Mouse (Mus musculus) neural tube, embryonic 14.5 days (tissue): ENCODE measurements around the gene Dbp. TPM values are rescaled to one million over a fixed set of nuclear protein-coding genes. Genes with fewer than 3 reads are reported as not detected.

Experiments used
- ATAC-seq: fragments of 200-750 bp; cut with Nextera tagmentation; 2 replicates; pipeline ENCODE4 v1.8.0; 2017; ENCODE audit warnings: low read depth, mild to moderate bottlenecking, moderate TSS enrichment, moderate library complexity
- H3K27ac ChIP-seq: fragments of 300-500 bp; sonication (generic); 2 replicates; pipeline ENCODE4 v1.5.1; 2014; ENCODE audit warnings: low read depth, mild to moderate bottlenecking, control low read depth, low read length, moderate library complexity, mixed read lengths
- H3K27me3 ChIP-seq: fragments of 300-500 bp; sonication (generic); 2 replicates; pipeline ENCODE4 v1.6.1; 2014; ENCODE audit warnings: low read length; ENCODE audit not compliant: control insufficient read depth, insufficient read depth
- H3K36me3 ChIP-seq: fragments of 300-500 bp; sonication (generic); 2 replicates; pipeline ENCODE4 v1.6.1; 2014; ENCODE audit warnings: low read length, mixed read lengths; ENCODE audit not compliant: control insufficient read depth, insufficient read depth
- H3K4me1 ChIP-seq: fragments of 300-500 bp; sonication (generic); 2 replicates; pipeline ENCODE4 v1.6.1; 2014; ENCODE audit warnings: low read length; ENCODE audit not compliant: control insufficient read depth, insufficient read depth
- H3K4me2 ChIP-seq: fragments of 300-500 bp; sonication (generic); 2 replicates; pipeline ENCODE4 v1.6.1; 2014; ENCODE audit warnings: mild to moderate bottlenecking, low read depth, low read length, control low read depth
- H3K4me3 ChIP-seq: fragments of 300-500 bp; sonication (generic); 2 replicates; pipeline ENCODE4 v1.5.1; 2014; ENCODE audit warnings: low read depth, low read length, control low read depth, mixed read lengths
- H3K9ac ChIP-seq: fragments of 300-500 bp; sonication (generic); replicated peaks from 2 replicates; pipeline ENCODE4 v1.6.1; 2014; ENCODE audit warnings: low read depth, mild to moderate bottlenecking, control low read depth, low read length, mixed read lengths
- H3K9me3 ChIP-seq: fragments of 300-500 bp; sonication (generic); 2 replicates; pipeline ENCODE4 v1.6.1; 2016; ENCODE audit warnings: low read length; ENCODE audit not compliant: control insufficient read depth
- WGBS: fragments of 180-500 bp; shearing (Covaris S2); extraction: QIAGEN DNeasy Blood & Tissue Kit; methylation state at CpG from one replicate; pipeline ENCODE4 v1.1.7; 2014; 5-methylcytosine and 5-hydroxymethylcytosine counted together
- polyA plus RNA-seq: library from polyadenylated mRNA; unstranded; fragments of >200 nt; fragmentation: Nextera tagmentation; extraction: Ambion mirVana; gene quantifications from 2 replicates; pipeline ENCODE4 v1.2.1, GENCODE M21; 2014

Gene Dbp
- polyA plus RNA-seq, 1 experiment from 2014 or later, result 2.5 TPM

- H3K36me3 ChIP-seq, result peaks cover 25% of the 10 kb centered on the region
- H3K9me3 ChIP-seq, result no peaks in the 10 kb centered on the region
- H3K9ac ChIP-seq, result peak overlapping the region; percentile 66
- peak overlapping the region; percentile 60 for H3K4me2 ChIP-seq
- no peak overlapping the region for H3K27ac ChIP-seq
- no peaks in the 10 kb centered on the region; the same call in 1 of the 2 replicates for H3K27me3 ChIP-seq
- WGBS, result 83% methylated on average over 10 of the region's 10 CpGs
- peaks cover 34% of the 10 kb centered on the region for H3K4me1 ChIP-seq
- ATAC-seq, result no peak
- peak overlapping the region; percentile 58; the same call in 1 of the 2 replicates for H3K4me3 ChIP-seq
These were observed 14.3 kb downstream of the Dbp start for GRCm38 (mm10) chr7:45719180-45719579.

DNA sequence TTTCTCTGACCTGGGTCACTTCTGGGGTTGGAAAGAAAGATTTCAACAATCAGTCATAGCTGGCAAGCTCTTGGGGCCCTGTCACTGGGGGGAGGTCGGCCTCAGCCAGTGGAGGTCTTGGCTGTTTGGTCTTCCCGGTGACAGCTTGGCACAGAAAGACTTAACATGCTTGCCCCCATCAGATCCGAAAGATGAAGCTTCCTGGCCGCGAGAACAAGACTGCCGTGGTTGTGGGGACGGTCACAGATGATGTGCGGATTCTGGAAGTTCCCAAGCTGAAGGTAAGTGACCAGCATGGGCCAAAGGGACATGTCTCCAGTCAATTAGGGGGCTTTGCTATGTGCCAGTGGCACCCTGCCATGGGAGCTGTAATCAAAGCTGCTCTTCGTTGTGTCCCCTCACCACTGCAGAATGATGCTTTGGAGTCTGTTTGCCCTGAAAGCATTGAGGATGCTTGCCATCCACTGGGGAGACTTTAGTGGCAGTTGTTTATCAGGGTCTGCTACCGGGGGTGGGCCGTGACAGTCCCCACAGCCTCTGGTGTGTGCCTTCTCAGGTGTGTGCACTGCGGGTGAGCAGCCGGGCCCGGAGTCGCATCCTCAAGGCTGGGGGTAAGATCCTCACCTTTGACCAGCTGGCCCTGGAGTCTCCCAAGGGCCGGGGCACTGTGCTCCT, 15.0 kb downstream of the Dbp start:
- H3K4me2 ChIP-seq, result no peak overlapping the region
- no peaks in the 10 kb centered on the region for H3K9me3 ChIP-seq
- H3K4me1 ChIP-seq, result peaks cover 29% of the 10 kb centered on the region
- no peak overlapping the region for H3K4me3 ChIP-seq
- ATAC-seq, result no peak
- no peak overlapping the region for H3K27ac ChIP-seq
- peaks cover 31% of the 10 kb centered on the region for H3K36me3 ChIP-seq
- 95% methylated on average over 15 of the region's 16 CpGs for WGBS
- H3K9ac ChIP-seq, result no peak overlapping the region
- no peaks in the 10 kb centered on the region; the same call in 1 of the 2 replicates for H3K27me3 ChIP-seq

GRCm38 (mm10) chr7:45720413-45721233, 15.7 kb downstream of the Dbp start, which contains the start of gene Fam83e:
TSS of gene Fam83e (plus strand) at chr7:45721212.
- no peak for ATAC-seq
- Histone ChIP-seq H3K27me3 (no peaks in the 10 kb centered on the region), H3K27ac (no peak within 1 kb of the TSS), H3K4me2 (no peak within 1 kb of the TSS), H3K9ac (no peak within 1 kb of the TSS), H3K4me3 (no peak within 1 kb of the TSS), H3K4me1 (peaks cover 26% of the 10 kb centered on the region), H3K9me3 (no peaks in the 10 kb centered on the region), H3K36me3 (peaks cover 38% of the 10 kb centered on the region)
- WGBS, result 85% methylated on average over 12 of the region's 14 CpGs

- peaks cover 39% of the 10 kb centered on the region for H3K36me3 ChIP-seq
- 88% methylated on average over 7 of the region's 7 CpGs for WGBS
- no peak overlapping the region for H3K27ac ChIP-seq
- H3K9ac ChIP-seq, result no peak overlapping the region
- H3K9me3 ChIP-seq, result no peaks in the 10 kb centered on the region
- H3K4me1 ChIP-seq, result peaks cover 20% of the 10 kb centered on the region
- H3K4me2 ChIP-seq, result no peak overlapping the region
- H3K27me3 ChIP-seq, result no peaks in the 10 kb centered on the region
- no peak overlapping the region for H3K4me3 ChIP-seq
- ATAC-seq, result no peak
These were observed 16.3 kb downstream of the Dbp start for GRCm38 (mm10) chr7:45721234-45721571.

DNA sequence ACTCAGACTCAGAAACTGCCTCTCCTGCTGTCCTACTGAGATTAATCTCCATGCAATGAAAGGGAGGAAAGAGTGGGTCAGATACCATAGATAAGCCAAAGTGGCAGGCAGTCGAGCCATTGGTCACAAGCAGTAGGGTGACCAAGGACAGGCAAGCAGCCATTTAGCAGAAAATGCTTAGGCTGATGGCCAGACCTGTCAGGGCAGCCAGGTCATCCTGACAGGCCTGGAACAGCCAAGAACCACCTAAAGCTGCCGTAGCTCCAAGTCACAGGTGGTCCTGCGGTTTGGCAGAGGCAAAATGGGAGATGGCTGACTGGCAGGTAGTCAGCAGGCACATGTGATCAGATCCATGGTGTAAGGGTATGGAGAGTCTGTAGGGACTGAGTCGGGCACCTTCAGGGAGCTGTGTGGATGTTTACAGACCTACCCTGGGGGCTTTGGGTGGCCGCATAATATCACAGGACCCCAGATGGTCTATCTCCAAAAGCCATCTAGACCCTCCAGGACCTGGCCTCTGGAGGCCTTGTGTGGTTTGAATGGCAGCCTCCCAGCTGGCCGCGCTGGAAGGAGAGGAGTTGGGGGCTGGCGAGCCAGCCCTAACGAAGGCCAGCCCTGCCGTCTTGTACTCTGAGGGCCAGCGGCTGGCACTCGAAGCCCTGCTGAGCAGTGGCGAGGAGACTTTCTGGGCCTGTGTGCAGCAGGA, 16.9 kb downstream of the Dbp start:
- Histone ChIP-seq H3K36me3 (peaks cover 44% of the 10 kb centered on the region), H3K9ac (no peak overlapping the region)
- no peak for ATAC-seq

GRCm38 (mm10) chr7:45722348-45722713, 17.4 kb downstream of the Dbp start:
- ATAC-seq, result no peak
- Histone ChIP-seq H3K9me3 (no peaks in the 10 kb centered on the region), H3K27me3 (no peaks in the 10 kb centered on the region), H3K36me3 (peaks cover 45% of the 10 kb centered on the region), H3K4me3 (no peak overlapping the region), H3K4me2 (no peak overlapping the region), H3K27ac (no peak overlapping the region), H3K9ac (no peak overlapping the region), H3K4me1 (peaks cover 10% of the 10 kb centered on the region)
- WGBS, result 82% methylated on average over 13 of the region's 13 CpGs

More for the DNA sequence above, 16.9 kb downstream of the Dbp start:
- WGBS, result 70% methylated on average over 13 of the region's 13 CpGs
- H3K27ac ChIP-seq, result no peak overlapping the region
- H3K27me3 ChIP-seq, result no peaks in the 10 kb centered on the region
- H3K4me3 ChIP-seq, result no peak overlapping the region
- H3K4me2 ChIP-seq, result no peak overlapping the region
- no peaks in the 10 kb centered on the region for H3K9me3 ChIP-seq
- peaks cover 14% of the 10 kb centered on the region for H3K4me1 ChIP-seq

- no peaks in the 10 kb centered on the region for H3K9me3 ChIP-seq
- H3K4me2 ChIP-seq, result no peak overlapping the region
- ATAC-seq, result no peak
- H3K36me3 ChIP-seq, result peaks cover 45% of the 10 kb centered on the region
- no peaks in the 10 kb centered on the region for H3K27me3 ChIP-seq
- whole genome bisulfite sequencing, result 87% methylated on average over 4 of the region's 4 CpGs
- H3K9ac ChIP-seq, result no peak overlapping the region
- no peak overlapping the region for H3K27ac ChIP-seq
- H3K4me1 ChIP-seq, result peaks cover 10% of the 10 kb centered on the region
- H3K4me3 ChIP-seq, result no peak overlapping the region
These were observed 18.4 kb downstream of the Dbp start for GRCm38 (mm10) chr7:45723301-45723700.

GRCm38 (mm10) chr7:45723781-45724180, 18.9 kb downstream of the Dbp start:
- no peaks in the 10 kb centered on the region for H3K9me3 ChIP-seq
- no peak overlapping the region for H3K4me2 ChIP-seq
- H3K9ac ChIP-seq, result no peak overlapping the region
- H3K4me3 ChIP-seq, result no peak overlapping the region
- H3K36me3 ChIP-seq, result peaks cover 45% of the 10 kb centered on the region
- no peak overlapping the region for H3K27ac ChIP-seq
- WGBS, result 94% methylated on average over 14 of the region's 14 CpGs
- ATAC-seq, result no peak
- no peaks in the 10 kb centered on the region for H3K27me3 ChIP-seq
- H3K4me1 ChIP-seq, result peaks cover 9% of the 10 kb centered on the region

- H3K27ac ChIP-seq, result no peak overlapping the region
- no peaks in the 10 kb centered on the region for H3K9me3 ChIP-seq
- H3K36me3 ChIP-seq, result peaks cover 39% of the 10 kb centered on the region
- H3K4me2 ChIP-seq, result no peak overlapping the region
- no peak overlapping the region for H3K4me3 ChIP-seq
- no peak overlapping the region for H3K9ac ChIP-seq
- no peaks in the 10 kb centered on the region for H3K4me1 ChIP-seq
- 88% methylated on average over 9 of the region's 9 CpGs for WGBS
- H3K27me3 ChIP-seq, result no peaks in the 10 kb centered on the region
- ATAC-seq, result no peak
These were observed 20.3 kb downstream of the Dbp start for GRCm38 (mm10) chr7:45725151-45725550.
